Mouse (Mus musculus) forebrain, embryonic 11.5 days (tissue): ENCODE data around the gene Pigyl. TPM values are rescaled to one million over a fixed set of nuclear protein-coding genes. Genes with fewer than 3 reads are reported as not detected.

ENCODE experiments used
- ATAC-seq: fragments of 200-750 bp; cut with Nextera tagmentation; replicated peaks from 2 replicates; pipeline ENCODE4 v1.8.0; 2017; ENCODE audit warnings: moderate TSS enrichment; ENCODE audit not compliant: low FRiP score
- DNase-seq: peaks from one replicate; pipeline ENCODE4 v3.0.0-alpha.2; 2017; ENCODE audit warnings: low spot score
- H3K27ac ChIP-seq: fragments of 300-500 bp; sonication (generic); 2 replicates; pipeline ENCODE4 v1.5.1; 2014; ENCODE audit warnings: low read depth, low read length
- H3K27me3 ChIP-seq: fragments of 300-500 bp; sonication (generic); 2 replicates; pipeline ENCODE4 v1.6.1; 2014; ENCODE audit warnings: mild to moderate bottlenecking, low read length, mixed read lengths; ENCODE audit not compliant: control insufficient read depth, insufficient read depth
- H3K36me3 ChIP-seq: fragments of 300-500 bp; sonication (generic); 2 replicates; pipeline ENCODE4 v1.6.1; 2014; ENCODE audit warnings: mild to moderate bottlenecking, low read length, moderate library complexity, mixed read lengths; ENCODE audit not compliant: control insufficient read depth, insufficient read depth
- H3K4me1 ChIP-seq: fragments of 300-500 bp; sonication (generic); replicated peaks from 2 replicates; pipeline ENCODE4 v1.6.1; 2014; ENCODE audit warnings: low read length, mixed read lengths; ENCODE audit not compliant: control insufficient read depth, insufficient read depth
- H3K4me2 ChIP-seq: fragments of 300-500 bp; sonication (generic); 2 replicates; pipeline ENCODE4 v1.6.1; 2014; ENCODE audit warnings: low read depth, mild to moderate bottlenecking, low read length, moderate library complexity, mixed read lengths; ENCODE audit not compliant: severe bottlenecking
- H3K4me3 ChIP-seq: fragments of 300-500 bp; sonication (generic); 2 replicates; pipeline ENCODE4 v1.5.1; 2014; ENCODE audit warnings: low read depth, low read length
- H3K9ac ChIP-seq: fragments of 300-500 bp; sonication (generic); 2 replicates; pipeline ENCODE4 v1.6.1; 2014; ENCODE audit warnings: low read length
- H3K9me3 ChIP-seq: fragments of 300-500 bp; sonication (generic); 2 replicates; pipeline ENCODE4 v1.6.1; 2016; ENCODE audit warnings: low read length, mixed read lengths; ENCODE audit not compliant: control insufficient read depth
- WGBS: fragments of 180-500 bp; shearing (Covaris S2); extraction: QIAGEN DNeasy Blood & Tissue Kit; methylation state at CpG from one replicate; pipeline ENCODE4 v1.1.7; 2014; 5-methylcytosine and 5-hydroxymethylcytosine counted together
- polyA plus RNA-seq: library from polyadenylated mRNA; unstranded; fragments of >200 nt; fragmentation: Nextera tagmentation; extraction: Ambion mirVana; gene quantifications from 2 replicates; pipeline ENCODE4 v1.2.1, GENCODE M21; 2014

The Pigyl gene
- polyA plus RNA-seq, 1 experiment from 2014 or later, result 59.9 TPM

DNA sequence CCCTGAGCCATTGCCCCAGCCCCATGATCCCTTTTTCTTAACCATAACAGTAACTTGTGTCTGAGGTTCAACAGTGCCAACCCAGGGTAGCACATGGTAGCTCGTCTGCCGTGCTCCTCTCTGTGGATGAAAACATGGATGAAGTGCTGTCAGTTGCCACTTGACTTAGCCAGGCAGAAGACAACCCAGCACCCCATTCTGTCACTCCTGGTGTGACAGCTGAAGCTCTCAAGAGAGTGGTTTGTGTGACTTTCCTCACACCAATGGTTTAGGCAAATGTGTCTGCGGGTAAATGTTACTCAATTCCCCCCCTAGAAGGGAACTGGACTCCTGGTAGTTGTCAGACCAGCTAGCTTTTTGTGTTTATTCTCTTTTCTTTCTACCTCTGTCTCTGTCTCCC, 34.6 kb upstream of the Pigyl start:
- no peak overlapping the region for H3K9ac ChIP-seq
- WGBS, result 87% methylated on average over 3 of the region's 3 CpGs
- no peaks in the 10 kb centered on the region for H3K27me3 ChIP-seq
- no peaks in the 10 kb centered on the region for H3K36me3 ChIP-seq
- no peaks in the 10 kb centered on the region for H3K9me3 ChIP-seq
- no peak for ATAC-seq
- H3K4me2 ChIP-seq, result no peak overlapping the region
- no peak overlapping the region for H3K4me3 ChIP-seq
- no peaks in the 10 kb centered on the region; the same call in 1 of the 2 replicates for H3K4me1 ChIP-seq
- no peak overlapping the region for H3K27ac ChIP-seq
- DNase-seq, result no peak

DNA sequence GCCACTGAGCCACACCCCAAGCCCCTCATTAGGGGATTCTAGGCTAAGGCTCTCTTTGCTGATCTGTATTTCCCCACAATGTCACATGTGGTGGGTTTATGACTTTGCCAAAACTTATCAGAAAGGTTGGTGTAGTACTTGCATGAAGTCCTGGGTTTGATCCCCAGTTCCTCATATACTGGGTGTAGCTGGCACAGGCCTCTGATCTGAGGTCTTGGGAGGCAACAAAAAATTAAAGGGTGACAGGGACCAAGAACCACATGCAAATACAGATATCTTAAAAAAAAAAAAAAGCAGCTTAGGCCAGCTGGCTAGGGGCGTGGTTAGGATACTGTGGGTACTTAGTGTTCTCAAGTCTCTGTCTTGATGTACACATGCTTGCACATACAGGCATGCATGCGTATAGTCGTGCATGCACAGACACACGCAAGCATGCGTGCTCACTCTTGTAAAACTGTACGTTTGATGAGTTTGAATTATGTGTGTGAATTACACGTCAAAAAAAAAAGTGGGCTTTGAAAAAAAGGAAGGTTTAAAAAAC, 33.5 kb upstream of the Pigyl start:
- H3K4me3 ChIP-seq, result no peak overlapping the region
- H3K36me3 ChIP-seq, result no peaks in the 10 kb centered on the region
- DNase-seq (no peak), ATAC-seq (no peak)
- WGBS, result 86% methylated on average over 7 of the region's 7 CpGs
- H3K9ac ChIP-seq, result no peak overlapping the region
- no peaks in the 10 kb centered on the region for H3K4me1 ChIP-seq
- no peaks in the 10 kb centered on the region for H3K9me3 ChIP-seq
- H3K4me2 ChIP-seq, result no peak overlapping the region
- no peak overlapping the region for H3K27ac ChIP-seq
- H3K27me3 ChIP-seq, result no peaks in the 10 kb centered on the region

DNA sequence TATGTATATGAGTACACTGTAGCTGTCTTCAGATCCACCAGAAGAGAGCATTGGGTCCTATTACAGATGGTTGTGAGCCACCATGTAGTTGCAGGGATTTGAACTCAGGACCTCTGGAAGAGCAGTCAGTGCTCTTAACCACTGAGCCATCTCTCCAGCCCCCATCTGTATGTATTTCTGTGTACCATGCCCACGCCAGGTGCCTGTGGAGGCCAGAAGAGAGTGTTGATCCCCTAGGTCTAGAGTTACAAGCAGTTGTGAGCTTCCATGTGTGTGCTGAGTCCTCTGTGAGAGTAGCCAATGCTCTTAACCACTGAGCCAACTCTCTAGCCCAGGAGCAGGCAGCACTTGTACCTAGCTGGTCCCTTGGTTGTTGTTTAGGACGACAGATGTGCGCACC, 32.5 kb upstream of the Pigyl start:
- H3K4me1 ChIP-seq, result no peaks in the 10 kb centered on the region
- ATAC-seq (no peak), DNase-seq (no peak)
- no peak overlapping the region for H3K27ac ChIP-seq
- no peaks in the 10 kb centered on the region for H3K9me3 ChIP-seq
- no peak overlapping the region for H3K4me2 ChIP-seq
- WGBS, result 87% methylated on average over 3 of the region's 3 CpGs
- H3K4me3 ChIP-seq, result no peak overlapping the region
- no peaks in the 10 kb centered on the region for H3K27me3 ChIP-seq
- no peak overlapping the region for H3K9ac ChIP-seq
- no peaks in the 10 kb centered on the region for H3K36me3 ChIP-seq

DNA sequence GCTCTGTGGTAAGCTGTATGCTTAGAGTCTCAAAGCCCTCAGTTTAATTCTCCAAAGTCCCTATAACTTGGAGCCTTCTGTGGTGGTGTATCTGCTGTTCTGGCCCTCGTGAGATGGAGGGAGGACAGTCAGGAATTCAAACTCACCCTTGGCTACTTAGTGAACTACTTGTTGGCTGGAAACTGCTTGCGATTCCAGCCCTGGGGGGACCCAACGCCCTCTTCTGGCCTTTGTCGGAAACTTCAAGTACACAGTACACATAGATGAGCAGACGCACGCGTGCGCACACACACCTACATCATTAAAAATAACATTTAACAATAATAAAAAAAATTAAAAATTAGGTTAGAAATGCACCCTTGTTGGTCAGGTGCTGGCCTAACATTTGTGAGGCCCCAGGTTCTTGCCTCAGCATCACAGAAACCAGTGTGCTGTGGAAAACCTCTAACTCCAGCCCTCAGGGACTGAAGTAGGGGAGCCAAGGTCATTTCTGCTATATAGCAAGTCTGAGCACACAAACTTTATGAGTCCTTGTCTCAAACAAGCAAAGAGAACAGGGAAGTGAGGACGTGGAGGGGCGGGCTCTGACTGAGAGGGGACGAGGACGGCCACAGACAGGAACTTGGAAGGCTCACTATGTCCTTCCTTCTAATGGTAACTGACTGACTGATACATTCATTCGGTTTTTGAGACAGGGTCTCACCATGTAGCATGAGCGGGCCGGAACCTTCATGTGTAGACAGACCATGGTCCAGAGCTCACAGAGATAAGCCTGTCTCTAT, 31.2 kb upstream of the Pigyl start:
- H3K9ac ChIP-seq, result no peak overlapping the region
- H3K36me3 ChIP-seq, result no peaks in the 10 kb centered on the region
- no peaks in the 10 kb centered on the region for H3K4me1 ChIP-seq
- ATAC-seq, result no peak
- no peaks in the 10 kb centered on the region for H3K27me3 ChIP-seq
- 89% methylated on average over 15 of the region's 15 CpGs for WGBS
- no peak overlapping the region for H3K4me2 ChIP-seq
- H3K27ac ChIP-seq, result no peak overlapping the region
- no peak for DNase-seq
- no peaks in the 10 kb centered on the region for H3K9me3 ChIP-seq
- H3K4me3 ChIP-seq, result no peak overlapping the region

DNA sequence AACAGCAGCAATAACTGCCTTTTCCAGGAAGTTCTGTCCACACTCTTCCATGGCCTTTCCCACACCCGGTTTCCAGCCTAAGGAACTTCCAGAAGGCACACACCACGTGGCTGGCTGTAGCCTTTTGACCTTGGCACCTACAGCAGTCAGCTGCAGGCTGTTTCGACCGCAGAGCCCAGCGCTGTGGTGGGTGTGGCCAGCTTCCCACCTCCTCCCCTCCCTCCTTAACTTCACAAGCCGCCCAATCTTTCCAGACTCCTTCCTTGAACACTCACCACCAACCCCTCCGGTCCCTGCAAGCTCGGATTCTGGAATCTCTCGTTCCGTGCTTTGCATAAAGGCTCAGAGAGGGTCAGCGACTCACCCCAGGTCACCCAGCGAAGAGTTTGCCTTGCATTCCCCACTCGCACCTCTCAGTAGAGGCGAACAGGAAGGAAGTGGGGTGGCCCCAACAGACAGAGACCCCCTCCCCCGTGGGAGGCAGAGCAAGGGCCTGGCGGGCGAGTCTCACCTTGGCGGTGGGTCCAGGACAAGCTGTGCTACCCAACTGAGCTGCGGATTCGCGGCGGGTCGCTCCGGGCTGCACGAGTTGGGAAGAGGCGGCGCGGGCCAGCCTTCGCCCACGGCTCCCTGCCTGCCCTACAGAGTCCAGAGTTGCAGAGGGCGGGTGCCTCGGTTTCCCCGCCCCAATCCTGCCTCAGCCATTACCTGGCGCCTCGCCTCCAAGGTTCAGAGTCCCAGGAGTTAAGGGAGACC, 25.2 kb upstream of the Pigyl start:
- Histone ChIP-seq H3K27ac (no peak overlapping the region), H3K9ac (no peak overlapping the region), H3K36me3 (no peaks in the 10 kb centered on the region), H3K27me3 (peaks cover 14% of the 10 kb centered on the region), H3K9me3 (no peaks in the 10 kb centered on the region), H3K4me1 (no peaks in the 10 kb centered on the region), H3K4me2 (peak overlapping the region; percentile 38), H3K4me3 (peak overlapping the region; percentile 16)
- ATAC-seq (peak; percentile 21; the same call in 1 of the 2 replicates), DNase-seq (no peak)
- 3% methylated on average over 35 of the region's 35 CpGs for WGBS

DNA sequence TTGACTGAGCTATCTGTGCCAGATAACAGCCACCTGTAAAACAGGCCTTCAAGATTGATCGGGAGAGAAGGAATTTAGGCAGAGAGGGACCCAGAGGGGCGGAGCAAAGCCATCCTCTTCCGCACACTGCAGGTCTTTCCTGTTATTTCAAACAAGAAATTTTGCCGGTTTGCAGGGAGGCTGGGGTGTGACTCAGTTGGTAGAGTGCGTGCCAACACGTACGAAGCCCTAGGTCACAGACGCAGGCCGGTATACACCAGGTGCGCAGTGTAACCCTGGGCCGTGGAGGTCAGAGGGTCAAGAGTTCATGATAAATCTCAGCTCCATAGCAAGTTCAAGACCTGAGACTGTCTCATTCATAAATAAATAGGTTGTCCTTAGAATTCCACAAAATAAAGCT, 24.4 kb upstream of the Pigyl start:
- Histone ChIP-seq H3K4me2 (peak overlapping the region; percentile 38), H3K9me3 (no peaks in the 10 kb centered on the region), H3K9ac (no peak overlapping the region), H3K4me1 (peaks cover 4% of the 10 kb centered on the region; the same call in 1 of the 2 replicates), H3K27me3 (peaks cover 14% of the 10 kb centered on the region), H3K36me3 (no peaks in the 10 kb centered on the region), H3K4me3 (peak overlapping the region; percentile 16; the same call in 1 of the 2 replicates), H3K27ac (no peak overlapping the region)
- ATAC-seq (no peak), DNase-seq (no peak)
- 51% methylated on average over 11 of the region's 11 CpGs for WGBS

DNA sequence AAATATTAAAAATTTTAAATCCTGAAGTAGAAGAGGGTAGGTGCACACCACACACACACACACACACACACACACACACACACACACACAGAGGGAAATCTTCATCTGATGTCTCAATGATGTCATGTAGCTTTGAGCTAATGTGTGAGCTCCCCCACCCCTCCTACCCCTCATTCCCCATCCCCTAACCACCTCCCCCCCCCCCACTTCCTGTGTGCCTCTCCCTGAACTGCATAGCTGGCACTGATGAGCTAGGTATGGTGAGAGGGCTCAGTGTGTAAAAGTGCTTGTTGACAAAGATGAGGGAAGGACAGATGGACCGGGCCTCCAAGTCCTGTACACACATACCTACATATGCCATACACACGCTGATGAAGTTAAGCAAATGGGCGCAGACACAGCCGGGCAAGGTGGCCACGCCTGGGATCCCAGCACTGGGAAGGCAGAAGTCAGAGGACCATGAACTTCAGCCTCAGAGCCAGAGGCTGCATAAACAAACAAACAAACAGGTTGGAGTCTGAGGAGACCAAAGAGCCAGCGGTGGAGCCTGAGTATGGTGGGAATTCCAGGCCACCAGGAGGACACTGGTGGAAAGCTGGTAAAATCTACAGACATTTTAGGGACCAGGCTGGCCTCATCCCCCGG, 22.3 kb upstream of the Pigyl start:
- Histone ChIP-seq H3K9me3 (no peaks in the 10 kb centered on the region), H3K4me1 (peaks cover 6% of the 10 kb centered on the region; the same call in 1 of the 2 replicates), H3K27me3 (peaks cover 14% of the 10 kb centered on the region), H3K9ac (no peak overlapping the region), H3K36me3 (no peaks in the 10 kb centered on the region), H3K27ac (no peak overlapping the region), H3K4me3 (no peak overlapping the region; the same call in 1 of the 2 replicates), H3K4me2 (no peak overlapping the region)
- DNase-seq, result no peak
- 86% methylated on average over 7 of the region's 7 CpGs for WGBS
- no peak for ATAC-seq

DNA sequence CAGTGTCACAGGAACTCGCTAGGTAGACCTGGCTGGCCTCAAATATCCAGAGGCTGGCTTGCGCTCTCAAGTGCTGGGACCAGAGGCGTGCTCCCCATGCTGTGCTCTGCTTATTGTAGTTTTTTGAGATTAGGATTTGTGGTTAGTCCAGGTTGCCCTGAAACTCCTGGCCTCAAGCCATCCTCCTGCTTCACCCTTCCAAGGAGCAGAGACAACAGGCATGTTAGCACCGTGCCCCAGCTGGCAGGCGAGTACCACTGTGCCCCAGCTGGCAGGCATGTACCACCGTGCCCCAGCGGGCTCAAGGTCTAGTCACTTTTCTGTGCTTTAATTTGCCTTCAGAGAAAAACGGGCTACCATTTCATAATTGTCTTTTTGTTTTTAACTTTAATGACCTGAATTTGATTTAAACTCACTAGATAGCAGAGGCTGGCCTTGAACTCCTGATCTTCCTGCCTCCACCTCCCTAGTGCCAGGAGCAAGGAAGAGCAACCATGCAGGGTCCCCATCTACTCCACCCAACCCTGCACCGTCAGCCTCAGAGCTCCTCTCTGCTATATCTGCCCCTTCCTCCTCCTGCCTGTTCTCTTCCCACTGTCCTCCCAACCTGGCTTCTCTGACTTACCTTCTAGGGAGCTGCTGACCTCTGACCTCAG, 21.5 kb upstream of the Pigyl start:
- no peak for DNase-seq
- no peaks in the 10 kb centered on the region for H3K9me3 ChIP-seq
- no peaks in the 10 kb centered on the region for H3K36me3 ChIP-seq
- peaks cover 6% of the 10 kb centered on the region; the same call in 1 of the 2 replicates for H3K4me1 ChIP-seq
- 78% methylated on average over 9 of the region's 9 CpGs for WGBS
- H3K4me2 ChIP-seq, result no peak overlapping the region
- ATAC-seq, result no peak
- H3K27me3 ChIP-seq, result peaks cover 14% of the 10 kb centered on the region
- no peak overlapping the region for H3K27ac ChIP-seq
- H3K9ac ChIP-seq, result no peak overlapping the region
- peak overlapping the region; percentile 10; the same call in 1 of the 2 replicates for H3K4me3 ChIP-seq
